Mouse (Mus musculus) intestine, embryonic 16.5 days (tissue): ENCODE measurements around the gene Mdm2. TPM values are rescaled to one million over a fixed set of nuclear protein-coding genes. Genes with fewer than 3 reads are reported as not detected.

ENCODE experiments used
- ATAC-seq: fragments of 200-750 bp; cut with Nextera tagmentation; 2 replicates; pipeline ENCODE4 v1.8.0; 2017; ENCODE audit warnings: moderate TSS enrichment, moderate library complexity
- H3K27ac ChIP-seq: fragments of 300-500 bp; sonication (generic); 2 replicates; pipeline ENCODE4 v1.5.1; 2014; ENCODE audit warnings: mild to moderate bottlenecking, low read length
- H3K27me3 ChIP-seq: fragments of 300-500 bp; sonication (generic); replicated peaks from 2 replicates; pipeline ENCODE4 v1.6.1; 2014; ENCODE audit warnings: low read length, control low read depth, mixed read lengths; ENCODE audit not compliant: control insufficient read depth, insufficient read depth
- H3K36me3 ChIP-seq: fragments of 300-500 bp; sonication (generic); 2 replicates; pipeline ENCODE4 v1.6.1; 2014; ENCODE audit warnings: low read length, control low read depth; ENCODE audit not compliant: control insufficient read depth, insufficient read depth
- H3K4me1 ChIP-seq: fragments of 300-500 bp; sonication (generic); 2 replicates; pipeline ENCODE4 v1.6.1; 2014; ENCODE audit warnings: low read length, control low read depth, mixed read lengths; ENCODE audit not compliant: control insufficient read depth, insufficient read depth
- H3K4me2 ChIP-seq: fragments of 300-500 bp; sonication (generic); 2 replicates; pipeline ENCODE4 v1.6.1; 2014; ENCODE audit warnings: low read depth, low read length, control low read depth
- H3K4me3 ChIP-seq: fragments of 300-500 bp; sonication (generic); 2 replicates; pipeline ENCODE4 v1.5.1; 2014; ENCODE audit warnings: mild to moderate bottlenecking, low read length
- H3K9ac ChIP-seq: fragments of 300-500 bp; sonication (generic); 2 replicates; pipeline ENCODE4 v1.6.1; 2014; ENCODE audit warnings: low read depth, low read length
- H3K9me3 ChIP-seq: fragments of 300-500 bp; sonication (generic); 2 replicates; pipeline ENCODE4 v1.6.1; 2016; ENCODE audit warnings: low read length, control low read depth; ENCODE audit not compliant: control insufficient read depth
- WGBS: fragments of 180-500 bp; shearing (Covaris S2); extraction: QIAGEN DNeasy Blood & Tissue Kit; methylation state at CpG from one replicate; pipeline ENCODE4 v1.1.7; 2014; 5-methylcytosine and 5-hydroxymethylcytosine counted together
- polyA plus RNA-seq: library from polyadenylated mRNA; unstranded; fragments of >200 nt; fragmentation: Nextera tagmentation; extraction: Ambion mirVana; gene quantifications from 2 replicates; pipeline ENCODE4 v1.2.1, GENCODE M21; 2015

Gene Mdm2
- polyA plus RNA-seq, 1 experiment from 2014 or later: 32.4 TPM

- Histone ChIP-seq H3K27me3 (no peaks in the 10 kb centered on the region), H3K4me2 (peak overlapping the region; percentile 69; the same call in 1 of the 2 replicates), H3K27ac (no peak overlapping the region), H3K4me3 (no peak overlapping the region; the same call in 1 of the 2 replicates), H3K4me1 (peaks cover 7% of the 10 kb centered on the region), H3K9me3 (no peaks in the 10 kb centered on the region), H3K36me3 (peaks cover 2% of the 10 kb centered on the region; the same call in 1 of the 2 replicates), H3K9ac (peak overlapping the region; percentile 100)
- no peak for ATAC-seq
- WGBS: 62% methylated on average over 5 of the region's 5 CpGs
These were observed 850 bp upstream of the Mdm2 start for GRCm38 (mm10) chr10:117711408-117711807.

GRCm38 (mm10) chr10:117709930-117710603 is 491 bp downstream of the Mdm2 start:
- Histone ChIP-seq H3K4me2 (peak overlapping the region; percentile 66), H3K27me3 (no peaks in the 10 kb centered on the region), H3K4me1 (peaks cover 7% of the 10 kb centered on the region), H3K4me3 (peak overlapping the region; percentile 96), H3K9ac (peak overlapping the region; percentile 100), H3K9me3 (no peaks in the 10 kb centered on the region), H3K27ac (peak overlapping the region; percentile 97), H3K36me3 (peaks cover 6% of the 10 kb centered on the region)
- under 1% methylated on average over 62 of the region's 71 CpGs for WGBS
- ATAC-seq: peak; percentile 80

DNA sequence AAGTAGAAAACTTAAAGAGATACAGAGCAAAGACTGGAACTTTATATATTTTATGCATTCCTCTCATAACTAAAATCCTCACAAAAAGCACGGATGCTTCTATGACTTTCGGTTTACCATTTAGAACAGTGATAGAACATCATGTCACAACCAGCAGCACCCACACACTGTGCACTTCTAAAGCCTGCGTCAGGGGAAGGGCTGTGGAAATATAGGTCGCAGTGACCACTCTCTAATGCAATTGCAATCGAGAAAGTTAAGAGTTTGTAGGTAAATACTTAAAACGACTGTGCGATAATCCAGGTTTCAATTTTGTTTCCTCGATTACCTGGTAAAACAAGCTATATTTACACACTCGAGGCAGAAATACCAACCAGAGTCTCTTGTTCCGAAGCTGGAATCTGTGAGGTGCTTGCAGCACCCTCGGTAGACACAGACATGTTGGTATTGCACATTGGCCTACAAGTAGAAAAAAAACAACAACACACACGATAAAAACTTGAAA is 1.2 kb downstream of the Mdm2 start:
- Histone ChIP-seq H3K27me3 (no peaks in the 10 kb centered on the region), H3K36me3 (peaks cover 7% of the 10 kb centered on the region), H3K27ac (peak overlapping the region; percentile 97), H3K4me1 (peaks cover 7% of the 10 kb centered on the region), H3K9ac (peak overlapping the region; percentile 100), H3K4me2 (peak overlapping the region; percentile 66), H3K9me3 (no peaks in the 10 kb centered on the region), H3K4me3 (peak overlapping the region; percentile 96)
- no peak for ATAC-seq
- WGBS: 35% methylated on average over 12 of the region's 12 CpGs

DNA sequence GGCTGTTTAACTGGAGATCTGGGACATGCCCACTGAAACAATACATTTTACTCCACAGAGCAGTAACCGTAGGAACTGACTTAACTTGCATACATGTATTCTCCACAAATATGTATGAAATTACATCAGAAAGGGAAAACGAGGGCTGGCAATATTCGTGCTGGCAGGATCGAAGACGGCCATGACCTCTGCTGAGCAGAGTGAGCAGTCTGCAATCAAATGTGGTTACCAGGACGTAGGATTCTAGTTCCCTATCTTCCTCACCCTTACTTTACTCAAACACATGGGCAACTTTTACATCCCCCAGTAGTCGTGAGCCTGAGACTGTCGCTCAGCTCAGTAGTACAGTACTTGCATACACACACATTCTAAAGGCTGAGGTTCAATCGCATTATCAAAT is 1.7 kb downstream of the Mdm2 start:
- Histone ChIP-seq H3K9ac (peak overlapping the region; percentile 39; the same call in 1 of the 2 replicates), H3K27ac (no peak overlapping the region)

DNA sequence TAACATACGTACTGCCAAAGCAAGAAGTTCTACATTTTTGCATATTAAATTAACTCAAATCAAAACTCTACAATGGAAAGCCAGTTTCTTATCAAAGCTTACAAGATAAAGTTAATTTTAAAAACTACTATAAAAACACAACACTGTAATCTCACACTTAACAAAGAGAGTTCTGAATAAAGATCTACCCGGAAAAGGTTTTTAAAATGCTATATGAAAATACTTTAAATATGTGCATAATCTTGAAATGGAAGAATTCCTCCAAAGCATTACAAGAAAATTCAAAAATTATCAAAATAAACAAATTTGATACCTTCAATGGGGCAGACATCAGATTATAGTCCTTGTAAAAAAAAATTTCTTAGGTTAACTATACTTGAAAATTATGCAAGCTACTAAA is 2.2 kb downstream of the Mdm2 start:
- Histone ChIP-seq H3K4me2 (no peak overlapping the region), H3K36me3 (peaks cover 7% of the 10 kb centered on the region), H3K9me3 (no peaks in the 10 kb centered on the region), H3K4me1 (peaks cover 7% of the 10 kb centered on the region), H3K9ac (no peak overlapping the region), H3K27ac (no peak overlapping the region), H3K4me3 (no peak overlapping the region), H3K27me3 (no peaks in the 10 kb centered on the region)
- WGBS: over 99% methylated on average over 2 of the region's 2 CpGs
- no peak for ATAC-seq

More for the DNA sequence above, 1.7 kb downstream of the Mdm2 start:
- ATAC-seq: no peak
- WGBS: 73% methylated on average over 9 of the region's 9 CpGs
- Histone ChIP-seq H3K9me3 (no peaks in the 10 kb centered on the region), H3K36me3 (peaks cover 7% of the 10 kb centered on the region), H3K4me3 (peak overlapping the region; percentile 31), H3K4me2 (peak overlapping the region; percentile 66), H3K27me3 (no peaks in the 10 kb centered on the region), H3K4me1 (peaks cover 7% of the 10 kb centered on the region)

GRCm38 (mm10) chr10:117707114-117707838 is 3.3 kb downstream of the Mdm2 start:
- H3K27me3 ChIP-seq: no peaks in the 10 kb centered on the region
- no peak overlapping the region for H3K9ac ChIP-seq
- H3K4me1 ChIP-seq: peaks cover 7% of the 10 kb centered on the region
- WGBS: 92% methylated on average over 2 of the region's 2 CpGs
- H3K4me2 ChIP-seq: no peak overlapping the region
- no peak overlapping the region for H3K4me3 ChIP-seq
- H3K27ac ChIP-seq: no peak overlapping the region
- no peaks in the 10 kb centered on the region for H3K9me3 ChIP-seq
- no peak for ATAC-seq
- H3K36me3 ChIP-seq: peaks cover 11% of the 10 kb centered on the region

GRCm38 (mm10) chr10:117706440-117706839 is 4.1 kb downstream of the Mdm2 start:
- H3K36me3 ChIP-seq: peaks cover 17% of the 10 kb centered on the region
- peaks cover 7% of the 10 kb centered on the region for H3K4me1 ChIP-seq
- no peaks in the 10 kb centered on the region for H3K9me3 ChIP-seq
- no peak overlapping the region for H3K4me3 ChIP-seq
- ATAC-seq: no peak
- no peak overlapping the region for H3K27ac ChIP-seq
- 86% methylated on average over 6 of the region's 6 CpGs for WGBS
- no peak overlapping the region for H3K4me2 ChIP-seq
- no peaks in the 10 kb centered on the region for H3K27me3 ChIP-seq
- no peak overlapping the region for H3K9ac ChIP-seq

DNA sequence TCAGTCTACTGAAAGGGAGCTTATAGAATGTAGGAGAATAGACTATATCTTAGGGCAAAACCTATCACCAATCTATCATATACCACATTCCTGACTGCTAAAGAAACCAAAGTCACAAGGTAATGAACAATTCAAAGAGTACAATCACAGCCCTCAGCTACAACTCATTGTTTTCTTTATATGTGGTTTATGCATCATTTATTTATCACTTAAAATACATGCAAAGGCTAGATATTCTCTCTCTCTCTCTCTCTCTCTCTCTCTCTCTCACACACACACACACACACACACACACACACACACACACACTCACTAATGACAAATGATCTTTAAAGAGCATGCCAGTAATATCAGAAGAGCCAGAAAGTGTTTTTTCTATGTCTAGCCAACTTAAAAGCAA is 4.8 kb downstream of the Mdm2 start:
- H3K27me3 ChIP-seq: no peaks in the 10 kb centered on the region
- H3K27ac ChIP-seq: no peak overlapping the region
- no peak overlapping the region for H3K4me2 ChIP-seq
- no peak for ATAC-seq
- H3K36me3 ChIP-seq: peaks cover 19% of the 10 kb centered on the region
- H3K4me1 ChIP-seq: peaks cover 7% of the 10 kb centered on the region
- H3K4me3 ChIP-seq: no peak overlapping the region
- no peaks in the 10 kb centered on the region for H3K9me3 ChIP-seq
- H3K9ac ChIP-seq: no peak overlapping the region

- Histone ChIP-seq H3K9ac (no peak overlapping the region), H3K9me3 (no peaks in the 10 kb centered on the region), H3K27me3 (no peaks in the 10 kb centered on the region), H3K4me1 (peaks cover 7% of the 10 kb centered on the region), H3K27ac (no peak overlapping the region), H3K4me2 (no peak overlapping the region), H3K36me3 (peaks cover 26% of the 10 kb centered on the region), H3K4me3 (no peak overlapping the region)
- WGBS: 97% methylated on average over 6 of the region's 6 CpGs
- no peak for ATAC-seq
These were observed 5.6 kb downstream of the Mdm2 start for GRCm38 (mm10) chr10:117704964-117705335.
